Mouse (Mus musculus) spleen, adult 2 months (tissue): ENCODE data around the gene Gpr146. TPM values are rescaled to one million over a fixed set of nuclear protein-coding genes. Genes with fewer than 3 reads are reported as not detected.

Source experiments
- DNase-seq, 2 experiments: peaks; one replicate each; pipeline versions ENCODE4 v3.0.0 to v3.0.0-alpha.2; 2012 to 2021; ENCODE audit warnings: low spot score in 2 of 2, low read depth in 1 of 2
- H3K27ac ChIP-seq: fragments of 200-500 bp; 2 replicates; pipeline ENCODE4 v1.5.1; 2012; ENCODE audit warnings: low read length, inconsistent platforms; ENCODE audit not compliant: insufficient read depth
- H3K27me3 ChIP-seq: fragments of 200-500 bp; 2 replicates; pipeline ENCODE4 v1.6.1; 2012; ENCODE audit warnings: mild to moderate bottlenecking, moderate library complexity, low read length, inconsistent platforms; ENCODE audit not compliant: control insufficient read depth, insufficient read depth
- H3K36me3 ChIP-seq: fragments of 200-500 bp; 2 replicates; pipeline ENCODE4 v1.6.1; 2012; ENCODE audit warnings: mild to moderate bottlenecking, low read length, inconsistent platforms; ENCODE audit not compliant: control insufficient read depth, insufficient read depth
- H3K4me1 ChIP-seq: fragments of 200-500 bp; 2 replicates; pipeline ENCODE4 v1.6.1; 2011; ENCODE audit warnings: inconsistent platforms; ENCODE audit not compliant: control insufficient read depth, insufficient read depth, insufficient read length
- H3K4me3 ChIP-seq: fragments of 200-500 bp; 2 replicates; pipeline ENCODE4 v1.5.1; 2011; ENCODE audit warnings: mild to moderate bottlenecking, inconsistent platforms; ENCODE audit not compliant: insufficient read depth, insufficient read length; ENCODE audit errors: extremely low read depth
- CTCF ChIP-seq: fragments of 200-500 bp; IDR thresholded peaks from 2 replicates; pipeline ENCODE4 v1.5.1; 2011; ENCODE audit warnings: mild to moderate bottlenecking, inconsistent platforms; ENCODE audit not compliant: insufficient read depth, insufficient read length, insufficient replicate concordance; ENCODE audit errors: extremely low read depth
- POLR2A ChIP-seq: fragments of 200-500 bp; IDR thresholded peaks from 2 replicates; pipeline ENCODE4 v1.6.1; 2011; ENCODE audit warnings: low read depth, low read length, inconsistent platforms
- WGBS: fragments of 180-500 bp; shearing (Covaris S2); methylation state at CpG from one replicate; pipeline ENCODE4 v1.1.7; 2018; 5-methylcytosine and 5-hydroxymethylcytosine counted together
- polyA plus RNA-seq: library from polyadenylated mRNA; depleted of rRNA; stranded (reverse); fragments of >200 nt; gene quantifications from 2 replicates; pipeline ENCODE4 v1.2.3, GENCODE M21; 2012

The Gpr146 gene
- polyA plus RNA-seq, 1 experiment: 32.2 TPM

DNA sequence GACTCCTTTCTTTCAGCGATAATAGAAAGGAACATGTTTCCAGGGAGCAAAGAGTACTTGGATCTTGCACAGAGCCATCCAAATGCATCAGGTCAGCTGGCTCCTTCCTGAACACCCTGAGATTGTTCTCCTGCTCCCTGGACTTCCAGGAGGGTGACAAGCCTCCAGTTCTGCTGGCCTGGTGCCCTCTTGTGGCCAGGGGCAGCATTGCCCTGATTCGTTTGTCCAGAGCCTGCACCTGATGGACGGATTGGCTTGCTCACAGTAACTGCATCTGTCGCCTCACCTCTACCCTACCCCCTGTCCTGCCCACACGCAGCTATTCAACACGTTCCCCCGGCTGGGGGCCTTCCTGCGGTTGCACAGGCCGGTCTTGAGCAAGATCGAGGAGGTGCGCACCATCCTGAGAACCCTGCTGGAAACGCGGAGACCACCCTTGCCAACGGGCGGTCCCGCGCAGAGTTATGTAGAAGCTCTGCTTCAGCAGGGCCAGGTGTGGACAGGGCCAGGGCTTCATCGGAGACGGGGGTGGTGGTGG lies 22.2 kb upstream of the Gpr146 start:
- DNase-seq: peak in 1 of 2 experiments; percentile 72
- no peaks in the 10 kb centered on the region for H3K36me3 ChIP-seq

DNA sequence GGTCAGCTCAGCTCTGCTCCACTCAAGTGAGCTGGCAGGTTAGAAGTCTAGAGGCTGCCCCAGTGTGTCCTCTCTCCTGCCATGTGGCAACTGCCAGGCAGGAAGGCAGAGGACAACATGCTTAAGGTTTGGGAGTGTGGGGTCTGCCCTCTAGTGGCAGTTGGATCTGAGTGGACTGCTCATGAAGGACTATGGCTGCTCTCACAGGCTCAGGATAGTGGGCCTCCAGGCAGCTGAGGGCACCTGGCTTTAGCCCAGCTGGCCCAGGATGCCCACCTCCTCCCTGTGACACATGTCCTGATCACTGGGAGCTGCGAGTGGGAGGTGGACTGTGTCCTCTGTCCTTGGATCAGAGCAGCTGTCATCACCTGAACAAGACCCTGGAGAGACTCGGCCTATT lies 18.8 kb upstream of the Gpr146 start:
- WGBS: 90% methylated on average over 2 of the region's 2 CpGs
- Histone ChIP-seq H3K27me3 (no peaks in the 10 kb centered on the region), H3K4me3 (no peak overlapping the region), H3K4me1 (no peaks in the 10 kb centered on the region), H3K36me3 (no peaks in the 10 kb centered on the region), H3K27ac (no peak overlapping the region)
- no peak for TF ChIP-seq POLR2A
- peak; percentile 41; the same call in 1 of the 2 replicates for TF ChIP-seq CTCF
- peak in 1 of 2 experiments; percentile 40 for DNase-seq

More for the DNA sequence above, 22.2 kb upstream of the Gpr146 start:
- Histone ChIP-seq H3K27me3 (no peaks in the 10 kb centered on the region), H3K27ac (no peak overlapping the region), H3K4me3 (no peak overlapping the region), H3K4me1 (no peaks in the 10 kb centered on the region)
- 37% methylated on average over 19 of the region's 19 CpGs for WGBS
- TF ChIP-seq POLR2A (no peak), CTCF (peak; percentile 97)

GRCm38 (mm10) chr5:139359244-139359643 lies 18.3 kb upstream of the Gpr146 start:
- Histone ChIP-seq H3K27ac (no peak overlapping the region), H3K27me3 (no peaks in the 10 kb centered on the region), H3K4me1 (peaks cover under 1% of the 10 kb centered on the region; the same call in 1 of the 2 replicates), H3K36me3 (no peaks in the 10 kb centered on the region), H3K4me3 (no peak overlapping the region)
- TF ChIP-seq CTCF (no peak), POLR2A (no peak)
- 86% methylated on average over 5 of the region's 5 CpGs for WGBS
- no peak for DNase-seq

- no peak overlapping the region for H3K4me3 ChIP-seq
- H3K36me3 ChIP-seq: no peaks in the 10 kb centered on the region
- DNase-seq: no peak
- TF ChIP-seq POLR2A (no peak), CTCF (no peak)
- peaks cover 40% of the 10 kb centered on the region for H3K4me1 ChIP-seq
- WGBS: 57% methylated on average over 7 of the region's 7 CpGs
- no peak overlapping the region for H3K27ac ChIP-seq
- no peaks in the 10 kb centered on the region for H3K27me3 ChIP-seq
Measured at GRCm38 (mm10) chr5:139363858-139364257, 13.6 kb upstream of the Gpr146 start.

DNA sequence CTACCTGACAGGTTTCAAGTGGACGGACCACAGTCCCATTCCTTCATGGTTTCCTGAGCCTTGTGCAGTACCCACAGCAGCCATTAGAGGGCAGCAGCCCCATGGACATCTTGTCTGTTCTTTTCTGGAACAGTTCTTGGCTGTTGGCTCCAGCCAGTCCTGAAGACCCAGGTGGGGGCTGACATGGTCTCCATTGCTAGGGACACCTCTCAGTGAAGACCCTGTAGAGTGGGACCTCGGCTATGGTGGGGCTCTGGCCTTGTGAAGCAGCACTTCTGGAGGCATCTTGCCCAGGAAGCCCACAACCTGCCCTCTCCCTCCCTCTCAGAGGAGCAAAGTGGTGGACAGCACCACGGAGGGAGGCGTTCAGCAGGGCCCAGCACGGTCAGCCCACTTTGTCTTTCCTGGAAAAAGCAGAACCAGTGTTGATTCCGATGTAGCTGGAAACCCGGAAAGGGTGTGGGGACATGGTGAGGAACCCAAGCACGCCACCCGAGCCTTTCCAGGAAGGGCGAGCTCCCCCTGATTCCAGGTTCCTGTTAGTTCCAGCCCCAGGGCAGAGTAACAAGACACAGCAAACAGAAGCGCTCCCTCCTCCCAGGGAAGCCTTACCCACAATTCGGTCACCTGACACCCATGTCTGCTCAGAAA lies 13.1 kb upstream of the Gpr146 start:
- TF ChIP-seq POLR2A (no peak), CTCF (peak; percentile 95; the same call in 1 of the 2 replicates)
- Histone ChIP-seq H3K4me1 (peaks cover 42% of the 10 kb centered on the region), H3K27ac (peak overlapping the region; percentile 41), H3K36me3 (no peaks in the 10 kb centered on the region), H3K27me3 (no peaks in the 10 kb centered on the region), H3K4me3 (no peak overlapping the region)
- WGBS: 17% methylated on average over 12 of the region's 12 CpGs
- peak; percentile 49 to 83 for DNase-seq

- peak overlapping the region; percentile 60 for H3K27ac ChIP-seq
- 40% methylated on average over 5 of the region's 5 CpGs for WGBS
- no peaks in the 10 kb centered on the region for H3K27me3 ChIP-seq
- no peak for DNase-seq
- no peaks in the 10 kb centered on the region for H3K36me3 ChIP-seq
- H3K4me1 ChIP-seq: peaks cover 45% of the 10 kb centered on the region
- H3K4me3 ChIP-seq: no peak overlapping the region
- no peak for TF ChIP-seq POLR2A
- TF ChIP-seq CTCF: no peak
Measured at GRCm38 (mm10) chr5:139364911-139365571, 12.5 kb upstream of the Gpr146 start.
